ENCODE assay signal across 14 mouse cellular contexts in genomic region chr15:86219534-86220228, GRCm38 (mm10). TPM values are rescaled to one million over a fixed set of nuclear protein-coding genes. Genes with fewer than 3 reads are reported as not detected.
A peak's percentile ranks its signal among the peaks of the same experiment; 100 is the strongest.
DNase-seq lines count a peak whose midpoint lies in the region; ATAC-seq and TF ChIP-seq lines count a peak whose summit lies in the region.
"Had no signal": no experiment of that assay in that cellular context is flagged by ENCODE, and none has a peak within 500 bp of the region (broad histone marks: within the 10 kb centered on the region; RNA-seq: fewer than 3 reads in every experiment).

No protein-coding gene starts in this region.

- no peak for TF ChIP-seq CTCF in gastrocnemius, adult 2 months (IDR thresholded peaks at IDR 0.05)
- no peak for TF ChIP-seq CTCF in midbrain, postnatal 0 days (IDR thresholded peaks at IDR 0.05)
- TF ChIP-seq CTCF in stomach, postnatal 0 days (IDR thresholded peaks at IDR 0.05; ENCODE audit: low read depth), result no peak

- DNase-seq in gastrocnemius, adult 2 months, result no peak
- DNase-seq in gastrocnemius, adult 8-10 months (ENCODE audit: low spot score in 2 of 2), result no peak
- peak; percentile 46 to 71 for DNase-seq in layer of hippocampus, adult 18-20 months (ENCODE audit: low spot score in 2 of 2)
- DNase-seq in layer of hippocampus, adult 8-10 months (ENCODE audit: low spot score in 2 of 2), result no peak
- no peak for DNase-seq in midbrain, postnatal 0 days (ENCODE audit: low spot score)
- no peak for DNase-seq in stomach, postnatal 0 days (ENCODE audit: low spot score)
- no peak for DNase-seq in right cerebral cortex, postnatal 4 days
- DNase-seq: cerebellum, adult 11 months; gastrocnemius, postnatal 36 days; heart, postnatal 10 days; thymus, adult 2 months had no signal

- no peaks in the 10 kb centered on the region for H3K27me3 ChIP-seq in midbrain, embryonic 13.5 days
- H3K27me3 ChIP-seq in midbrain, postnatal 0 days (ENCODE audit: insufficient read depth, low read length), result no peaks in the 10 kb centered on the region
- no peaks in the 10 kb centered on the region for H3K27me3 ChIP-seq in stomach, postnatal 0 days (ENCODE audit: control insufficient read depth, insufficient read depth, low read length)
- H3K27me3 ChIP-seq: forebrain, embryonic 12.5 days had no signal

- H3K9ac ChIP-seq in midbrain, embryonic 13.5 days (replicated peaks), result peak overlapping the region; percentile 1; the same call in 1 of the 2 replicates
- H3K9ac ChIP-seq in midbrain, postnatal 0 days (replicated peaks; ENCODE audit: low read length, poor library complexity, severe bottlenecking), result no peak overlapping the region
- no peak overlapping the region for H3K9ac ChIP-seq in stomach, postnatal 0 days (ENCODE audit: low read length)
- H3K9ac ChIP-seq: forebrain, embryonic 12.5 days; liver, embryonic 14.5 days had no signal

- H3K4me2 ChIP-seq in midbrain, embryonic 13.5 days (replicated peaks), result no peak overlapping the region
- H3K4me2 ChIP-seq in midbrain, postnatal 0 days (ENCODE audit: low read depth, low read length, poor library complexity, severe bottlenecking), result no peak overlapping the region
- H3K4me2 ChIP-seq in stomach, postnatal 0 days (replicated peaks; ENCODE audit: low read depth), result no peak overlapping the region
- H3K4me2 ChIP-seq: forebrain, embryonic 12.5 days had no signal

- TF ChIP-seq EP300 in stomach, postnatal 0 days (optimal IDR thresholded peaks at IDR 0.05), result no peak

- ATAC-seq in midbrain, embryonic 13.5 days, result no peak
- no peak for ATAC-seq in midbrain, postnatal 0 days (ENCODE audit: low FRiP score)
- 0 out of 2 replicates have a peak, but pooled peaks have one; percentile 34 for ATAC-seq in stomach, postnatal 0 days (ENCODE audit: low FRiP score, low TSS enrichment)

- H3K27ac ChIP-seq in gastrocnemius, adult 2 months, result peak overlapping the region; percentile 83
- H3K27ac ChIP-seq in midbrain, embryonic 13.5 days, result no peak overlapping the region
- no peak overlapping the region for H3K27ac ChIP-seq in midbrain, postnatal 0 days (ENCODE audit: low read depth, low read length)
- no peak overlapping the region for H3K27ac ChIP-seq in stomach, postnatal 0 days (replicated peaks)
- H3K27ac ChIP-seq: forebrain, embryonic 12.5 days; liver, embryonic 14.5 days had no signal

- no peaks in the 10 kb centered on the region for H3K9me3 ChIP-seq in midbrain, embryonic 13.5 days
- H3K9me3 ChIP-seq in midbrain, postnatal 0 days (ENCODE audit: low read length), result no peaks in the 10 kb centered on the region
- no peaks in the 10 kb centered on the region for H3K9me3 ChIP-seq in stomach, postnatal 0 days (ENCODE audit: control insufficient read depth, low read length)
- H3K9me3 ChIP-seq: forebrain, embryonic 12.5 days had no signal

- peak overlapping the region; percentile 36 for H3K4me3 ChIP-seq in gastrocnemius, adult 2 months
- H3K4me3 ChIP-seq in midbrain, embryonic 13.5 days (replicated peaks), result no peak overlapping the region
- H3K4me3 ChIP-seq in midbrain, postnatal 0 days (ENCODE audit: low read depth, low read length), result no peak overlapping the region
- no peak overlapping the region for H3K4me3 ChIP-seq in stomach, postnatal 0 days (ENCODE audit: low read depth, low read length)
- H3K4me3 ChIP-seq: forebrain, embryonic 12.5 days had no signal

- intact Hi-C loops in gastrocnemius, adult 2 months (cut with DNase I), result no loop called here

- peaks cover 9% of the 10 kb centered on the region for H3K4me1 ChIP-seq in midbrain, embryonic 13.5 days (replicated peaks)
- peaks cover 7% of the 10 kb centered on the region; the same call in 1 of the 2 replicates for H3K4me1 ChIP-seq in midbrain, postnatal 0 days (ENCODE audit: insufficient read depth, low read length)
- H3K4me1 ChIP-seq in stomach, postnatal 0 days (replicated peaks; ENCODE audit: control insufficient read depth, insufficient read depth), result peaks cover 5% of the 10 kb centered on the region; the same call in 1 of the 2 replicates

- no peaks in the 10 kb centered on the region for H3K36me3 ChIP-seq in midbrain, embryonic 13.5 days
- no peaks in the 10 kb centered on the region for H3K36me3 ChIP-seq in midbrain, postnatal 0 days (ENCODE audit: insufficient read depth, low read length)
- H3K36me3 ChIP-seq in stomach, postnatal 0 days (ENCODE audit: control insufficient read depth, insufficient read depth, low read length), result no peaks in the 10 kb centered on the region
- H3K36me3 ChIP-seq: forebrain, embryonic 12.5 days had no signal

- WGBS in midbrain, embryonic 13.5 days, result 81% methylated on average over 7 of the region's 7 CpGs
- WGBS in midbrain, postnatal 0 days, result 84% methylated on average over 7 of the region's 7 CpGs
- WGBS in stomach, postnatal 0 days, result 80% methylated on average over 7 of the region's 7 CpGs

RNA-seq across cellular contexts. Expression of gene Tbc1d22a, which starts 5.4 kb away (rescaled TPM):
- total RNA-seq in gastrocnemius, adult 2 months (2021), result 10 to 100 TPM; 12.4 to 16.3 TPM
- 10 to 100 TPM; 14.7 to 15.7 (median 15.3) TPM for total RNA-seq in gastrocnemius, adult 8-10 months (2022)
- 10 to 100 TPM; 34.7 to 35.9 TPM for total RNA-seq in layer of hippocampus, adult 18-20 months (2021)
- total RNA-seq in layer of hippocampus, adult 8-10 months (2022), result 10 to 100 TPM; 28.8 to 37.3 (median 34.8) TPM
- 13.4 and 13.6 TPM in 2 replicates for polyA plus RNA-seq in midbrain, embryonic 13.5 days (2015; fragmentation: Nextera tagmentation; extraction: Ambion mirVana)
- 19.7 and 19.8 TPM in 2 replicates for total RNA-seq in midbrain, postnatal 0 days (2014; rRNA removed)
- polyA plus RNA-seq in midbrain, postnatal 0 days (2015; fragmentation: Nextera tagmentation; extraction: Ambion mirVana), result 13.6 and 13.9 TPM in 2 replicates
- 8.7 TPM in 2 replicates for polyA plus RNA-seq in stomach, postnatal 0 days (2015; fragmentation: Nextera tagmentation; extraction: Ambion mirVana)

RNA-seq across cellular contexts. Expression of gene Cerk, which starts 33.7 kb away (rescaled TPM):
- 1 to 10 TPM; 4.2 to 8.1 TPM for total RNA-seq in gastrocnemius, adult 2 months (2021)
- total RNA-seq in gastrocnemius, adult 8-10 months (2022), result 1 to 10 TPM; 3.2 to 4.4 (median 3.8) TPM
- 10 to 100 TPM; 50.0 to 50.7 TPM for total RNA-seq in layer of hippocampus, adult 18-20 months (2021)
- 10 to 100 TPM; 51.0 to 55.5 (median 52.0) TPM for total RNA-seq in layer of hippocampus, adult 8-10 months (2022)
- 20.6 and 22.3 TPM in 2 replicates for polyA plus RNA-seq in midbrain, embryonic 13.5 days (2015; fragmentation: Nextera tagmentation; extraction: Ambion mirVana)
- 35.8 and 37.0 TPM in 2 replicates for total RNA-seq in midbrain, postnatal 0 days (2014; rRNA removed)
- polyA plus RNA-seq in midbrain, postnatal 0 days (2015; fragmentation: Nextera tagmentation; extraction: Ambion mirVana), result 21.6 and 21.9 TPM in 2 replicates
- polyA plus RNA-seq in stomach, postnatal 0 days (2015; fragmentation: Nextera tagmentation; extraction: Ambion mirVana), result 4.6 and 5.2 TPM in 2 replicates

Comparison
In these comparisons a context has a peak if more than half of its experiments do, and no peak if none do; other contexts are left out.
1. DNase-seq: peak in layer of hippocampus, adult 18-20 months (2 of 2); none in gastrocnemius, adult 2 months (single experiment), gastrocnemius, adult 8-10 months (0 of 2), layer of hippocampus, adult 8-10 months (0 of 2), midbrain, postnatal 0 days (single experiment), stomach, postnatal 0 days (single experiment) and right cerebral cortex, postnatal 4 days (single experiment).